Mouse (Mus musculus) cortical plate, adult 2 months (tissue): ENCODE measurements around the gene Zbtb16.

Source experiments
- CTCF ChIP-seq: fragments of 200-500 bp; IDR thresholded peaks from 2 replicates; pipeline ENCODE4 v1.5.1; 2011; ENCODE audit warnings: mild to moderate bottlenecking, control low read depth, low read length; ENCODE audit not compliant: insufficient read depth; ENCODE audit errors: extremely low read depth
- POLR2A ChIP-seq: fragments of 200-500 bp; IDR thresholded peaks from 2 replicates; pipeline ENCODE4 v1.6.1; 2011; ENCODE audit warnings: mild to moderate bottlenecking, low read length, control low read depth; ENCODE audit not compliant: insufficient read depth; ENCODE audit errors: extremely low read depth

- no peak for TF ChIP-seq POLR2A
- TF ChIP-seq CTCF, result no peak
These were observed 186.8 kb downstream of the Zbtb16 start for GRCm38 (mm10) chr9:48649098-48649766.
